ENCODE assay signal across 9 mouse cellular contexts in the genomic region with DNA sequence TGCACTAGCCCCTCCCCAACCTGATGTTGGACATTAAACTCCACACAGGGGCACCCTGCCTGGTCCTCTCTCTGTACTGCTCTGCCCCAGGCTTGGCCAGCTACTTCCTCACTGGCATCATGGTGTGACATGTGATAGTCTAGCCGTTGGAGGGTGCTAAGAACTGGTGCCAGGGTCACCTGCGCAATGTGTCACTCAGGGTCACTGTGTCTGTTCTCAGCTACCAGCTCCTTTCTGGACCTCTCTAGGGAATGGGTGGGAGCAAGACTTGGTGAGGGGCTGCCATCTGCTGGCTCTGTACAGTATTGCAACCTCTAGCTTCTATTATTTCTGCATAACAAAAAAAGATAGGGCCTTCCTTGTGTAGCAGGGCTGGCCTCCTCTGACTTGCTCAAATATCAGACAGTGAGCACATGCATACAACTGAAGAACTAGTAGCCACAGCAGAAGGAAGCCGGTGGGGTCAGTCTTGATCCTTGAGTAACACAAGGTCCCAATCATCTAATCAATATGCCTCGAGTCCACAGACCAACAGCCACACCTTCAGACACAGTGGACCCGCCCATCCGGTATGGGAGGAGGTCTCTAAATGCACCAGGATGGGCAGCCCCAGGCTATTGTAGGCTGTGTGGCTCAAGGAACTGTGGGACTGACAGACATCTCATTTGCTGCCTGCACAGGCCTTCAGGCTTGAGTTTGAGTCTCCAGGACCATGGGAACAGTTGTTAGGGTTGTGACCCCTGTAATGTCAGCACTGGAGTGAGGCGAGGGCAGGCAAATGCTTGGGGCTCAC. TPM values are rescaled to one million over a fixed set of nuclear protein-coding genes. Genes with fewer than 3 reads are reported as not detected.
DNase-seq lines count a peak whose midpoint lies in the region; ATAC-seq and TF ChIP-seq lines count a peak whose summit lies in the region.
"Had no signal": no experiment of that assay in that cellular context is flagged by ENCODE, and none has a peak within 500 bp of the region (broad histone marks: within the 10 kb centered on the region; RNA-seq: fewer than 3 reads in every experiment).

No protein-coding gene starts in this region.

- H3K9ac ChIP-seq in forebrain, postnatal 0 days: no peak overlapping the region
- no peak overlapping the region; the same call in 1 of the 2 replicates for H3K9ac ChIP-seq in hindbrain, embryonic 12.5 days
- H3K9ac ChIP-seq in lung, postnatal 0 days (replicated peaks; ENCODE audit: low read depth): no peak overlapping the region
- H3K9ac ChIP-seq: hindbrain, embryonic 15.5 days had no signal

- H3K27me3 ChIP-seq in forebrain, postnatal 0 days (ENCODE audit: insufficient read depth, low read length): no peaks in the 10 kb centered on the region
- no peaks in the 10 kb centered on the region for H3K27me3 ChIP-seq in hindbrain, embryonic 12.5 days
- H3K27me3 ChIP-seq in lung, postnatal 0 days (replicated peaks; ENCODE audit: insufficient read depth, low read length): no peaks in the 10 kb centered on the region
- H3K27me3 ChIP-seq: hindbrain, embryonic 15.5 days had no signal

- 82% methylated on average over 7 of the region's 7 CpGs for WGBS in forebrain, postnatal 0 days
- 81% methylated on average over 7 of the region's 7 CpGs for WGBS in hindbrain, embryonic 12.5 days
- 72% methylated on average over 7 of the region's 7 CpGs for WGBS in lung, postnatal 0 days

- H3K4me3 ChIP-seq in forebrain, postnatal 0 days (ENCODE audit: low read depth, low read length): no peak overlapping the region
- H3K4me3 ChIP-seq in hindbrain, embryonic 12.5 days: no peak overlapping the region
- H3K4me3 ChIP-seq in lung, postnatal 0 days (ENCODE audit: low read depth, low read length): no peak overlapping the region
- H3K4me3 ChIP-seq: hindbrain, embryonic 15.5 days had no signal

- H3K4me1 ChIP-seq in forebrain, postnatal 0 days (ENCODE audit: insufficient read depth): no peaks in the 10 kb centered on the region
- no peaks in the 10 kb centered on the region for H3K4me1 ChIP-seq in hindbrain, embryonic 12.5 days
- H3K4me1 ChIP-seq in lung, postnatal 0 days (ENCODE audit: insufficient read depth, low read depth, low read length): no peaks in the 10 kb centered on the region
- H3K4me1 ChIP-seq: hindbrain, embryonic 15.5 days had no signal

- H3K27ac ChIP-seq in forebrain, postnatal 0 days (ENCODE audit: low read depth, low read length): no peak overlapping the region
- H3K27ac ChIP-seq in hindbrain, embryonic 12.5 days: no peak overlapping the region
- H3K27ac ChIP-seq in lung, postnatal 0 days (ENCODE audit: low read length): no peak overlapping the region
- H3K27ac ChIP-seq: hindbrain, embryonic 15.5 days had no signal

- no peak overlapping the region for H3K4me2 ChIP-seq in forebrain, postnatal 0 days (ENCODE audit: low read depth)
- no peak overlapping the region for H3K4me2 ChIP-seq in hindbrain, embryonic 12.5 days (replicated peaks)
- no peak overlapping the region for H3K4me2 ChIP-seq in lung, postnatal 0 days (replicated peaks; ENCODE audit: low read depth, low read length)
- H3K4me2 ChIP-seq: hindbrain, embryonic 15.5 days had no signal

- peaks cover 59% of the 10 kb centered on the region for H3K36me3 ChIP-seq in forebrain, postnatal 0 days (ENCODE audit: insufficient read depth)
- peaks cover 59% of the 10 kb centered on the region for H3K36me3 ChIP-seq in hindbrain, embryonic 12.5 days
- H3K36me3 ChIP-seq in lung, postnatal 0 days (ENCODE audit: insufficient read depth, low read length): 0 out of 2 replicates have a peak, but pooled peaks cover 4% of the 10 kb centered on the region

- ATAC-seq in forebrain, postnatal 0 days: peak; percentile 63
- peak; percentile 61 for ATAC-seq in hindbrain, embryonic 12.5 days (ENCODE audit: low FRiP score)
- ATAC-seq in lung, postnatal 0 days: peak; percentile 60

- TF ChIP-seq EP300 in lung, postnatal 0 days (IDR thresholded peaks at IDR 0.05): no peak

- no peaks in the 10 kb centered on the region for H3K9me3 ChIP-seq in forebrain, postnatal 0 days (ENCODE audit: low read length)
- no peaks in the 10 kb centered on the region for H3K9me3 ChIP-seq in hindbrain, embryonic 12.5 days (replicated peaks)
- no peaks in the 10 kb centered on the region for H3K9me3 ChIP-seq in lung, postnatal 0 days (ENCODE audit: low read length)
- H3K9me3 ChIP-seq: hindbrain, embryonic 15.5 days had no signal

- peak; percentile 40 for DNase-seq in Muller cell, postnatal 12 days (ENCODE audit: inconsistent ontology term)
- peak; percentile 73 to 85 for DNase-seq in cerebellum, adult 18-20 months
- DNase-seq in forebrain, postnatal 0 days: peak; percentile 84
- peak; percentile 84 for DNase-seq in layer of hippocampus, postnatal 10 days (ENCODE audit: low spot score in 2 of 2)
- DNase-seq in lung, postnatal 0 days (ENCODE audit: low spot score): peak; percentile 77
- DNase-seq in retina, postnatal 1 day: peak; percentile 81
- peak; percentile 84 for DNase-seq in thymus, postnatal 4 days

- peak; percentile 86 for TF ChIP-seq CTCF in forebrain, postnatal 0 days (IDR thresholded peaks at IDR 0.05; ENCODE audit: low read depth)
- peak; percentile 92 for TF ChIP-seq CTCF in lung, postnatal 0 days (IDR thresholded peaks at IDR 0.05)

RNA-seq across cellular contexts. Expression of a gene that starts 12.5 kb away (rescaled TPM):
- total RNA-seq in forebrain, postnatal 0 days (2014; rRNA removed): 69.0 and 74.6 TPM in 2 replicates
- polyA plus RNA-seq in forebrain, postnatal 0 days (2015; fragmentation: Nextera tagmentation; extraction: Ambion mirVana): 45.9 and 52.5 TPM in 2 replicates
- 57.5 and 58.0 TPM in 2 replicates for polyA plus RNA-seq in hindbrain, embryonic 12.5 days (2016; fragmentation: Nextera tagmentation; extraction: Ambion mirVana)
- 10 to 100 TPM; 56.3 to 57.6 TPM for total RNA-seq in layer of hippocampus, postnatal 10 days (2021)
- 14.0 and 15.1 TPM in 2 replicates for polyA plus RNA-seq in lung, postnatal 0 days (2015; fragmentation: Nextera tagmentation; extraction: Ambion mirVana)

RNA-seq across cellular contexts. Expression of a gene that starts 16.3 kb away (rescaled TPM):
- total RNA-seq in forebrain, postnatal 0 days (2014; rRNA removed): 0.38 and 0.43 TPM in 2 replicates
- polyA plus RNA-seq in forebrain, postnatal 0 days (2015; fragmentation: Nextera tagmentation; extraction: Ambion mirVana): 0.29 and 0.40 TPM in 2 replicates
- polyA plus RNA-seq in hindbrain, embryonic 12.5 days (2016; fragmentation: Nextera tagmentation; extraction: Ambion mirVana): 0.12 and 0.46 TPM in 2 replicates
- under 1 TPM; 0.41 to 0.45 TPM for total RNA-seq in layer of hippocampus, postnatal 10 days (2021)
- polyA plus RNA-seq in lung, postnatal 0 days (2015; fragmentation: Nextera tagmentation; extraction: Ambion mirVana): 0.40 and 0.57 TPM in 2 replicates

RNA-seq across cellular contexts. Expression of a gene that starts 22.4 kb away (rescaled TPM):
- 176 and 215 TPM in 2 replicates for total RNA-seq in forebrain, postnatal 0 days (2014; rRNA removed)
- 326 and 360 TPM in 2 replicates for polyA plus RNA-seq in forebrain, postnatal 0 days (2015; fragmentation: Nextera tagmentation; extraction: Ambion mirVana)
- 259 and 269 TPM in 2 replicates for polyA plus RNA-seq in hindbrain, embryonic 12.5 days (2016; fragmentation: Nextera tagmentation; extraction: Ambion mirVana)
- total RNA-seq in layer of hippocampus, postnatal 10 days (2021): 100 to 1,000 TPM; 176 to 186 TPM
- 102 and 103 TPM in 2 replicates for polyA plus RNA-seq in lung, postnatal 0 days (2015; fragmentation: Nextera tagmentation; extraction: Ambion mirVana)

RNA-seq across cellular contexts. Expression of a gene that starts 23.4 kb away (rescaled TPM):
- 194 and 215 TPM in 2 replicates for total RNA-seq in forebrain, postnatal 0 days (2014; rRNA removed)
- polyA plus RNA-seq in forebrain, postnatal 0 days (2015; fragmentation: Nextera tagmentation; extraction: Ambion mirVana): 167 and 194 TPM in 2 replicates
- 223 and 232 TPM in 2 replicates for polyA plus RNA-seq in hindbrain, embryonic 12.5 days (2016; fragmentation: Nextera tagmentation; extraction: Ambion mirVana)
- 100 to 1,000 TPM; 139 to 150 TPM for total RNA-seq in layer of hippocampus, postnatal 10 days (2021)
- polyA plus RNA-seq in lung, postnatal 0 days (2015; fragmentation: Nextera tagmentation; extraction: Ambion mirVana): 118 and 121 TPM in 2 replicates

RNA-seq across cellular contexts. Expression of a gene that starts 45.1 kb away (rescaled TPM):
- total RNA-seq in forebrain, postnatal 0 days (2014; rRNA removed): 82.1 and 104 TPM in 2 replicates
- 43.5 and 45.2 TPM in 2 replicates for polyA plus RNA-seq in forebrain, postnatal 0 days (2015; fragmentation: Nextera tagmentation; extraction: Ambion mirVana)
- 33.8 and 37.0 TPM in 2 replicates for polyA plus RNA-seq in hindbrain, embryonic 12.5 days (2016; fragmentation: Nextera tagmentation; extraction: Ambion mirVana)
- 10 to 100 TPM; 57.3 to 66.0 TPM for total RNA-seq in layer of hippocampus, postnatal 10 days (2021)
- polyA plus RNA-seq in lung, postnatal 0 days (2015; fragmentation: Nextera tagmentation; extraction: Ambion mirVana): 15.4 and 16.0 TPM in 2 replicates
